Mouse (Mus musculus) liver, embryonic 16.5 days (tissue): Measurements from ENCODE around the gene Dennd2a. TPM values are rescaled to one million over a fixed set of nuclear protein-coding genes. Genes with fewer than 3 reads are reported as not detected.

ENCODE experiments used
- ATAC-seq: fragments of 200-750 bp; cut with Nextera tagmentation; 2 replicates; pipeline ENCODE4 v1.8.0; 2017; ENCODE audit warnings: low read depth, mild to moderate bottlenecking, moderate number of reproducible peaks, moderate library complexity
- H3K27ac ChIP-seq: fragments of 300-500 bp; sonication (generic); 2 replicates; pipeline ENCODE4 v1.5.1; 2014; ENCODE audit warnings: mild to moderate bottlenecking, low read length
- H3K27me3 ChIP-seq: fragments of 300-500 bp; sonication (generic); 2 replicates; pipeline ENCODE4 v1.6.1; 2014; ENCODE audit warnings: low read depth, low read length, mixed read lengths; ENCODE audit not compliant: control insufficient read depth, insufficient read depth
- H3K36me3 ChIP-seq: fragments of 300-500 bp; sonication (generic); 2 replicates; pipeline ENCODE4 v1.6.1; 2014; ENCODE audit warnings: mild to moderate bottlenecking; ENCODE audit not compliant: control insufficient read depth, insufficient read depth
- H3K4me1 ChIP-seq: fragments of 300-500 bp; sonication (generic); 2 replicates; pipeline ENCODE4 v1.6.1; 2014; ENCODE audit warnings: low read depth, low read length, mixed read lengths; ENCODE audit not compliant: control insufficient read depth
- H3K4me2 ChIP-seq: fragments of 300-500 bp; sonication (generic); 2 replicates; pipeline ENCODE4 v1.6.1; 2014; ENCODE audit warnings: low read depth, low read length, mixed read lengths
- H3K4me3 ChIP-seq: fragments of 300-500 bp; sonication (generic); 2 replicates; pipeline ENCODE4 v1.5.1; 2014; ENCODE audit warnings: low read depth, mild to moderate bottlenecking, low read length
- H3K9ac ChIP-seq: fragments of 300-500 bp; sonication (generic); 2 replicates; pipeline ENCODE4 v1.6.1; 2014; ENCODE audit warnings: low read depth, low read length
- H3K9me3 ChIP-seq: fragments of 300-500 bp; sonication (generic); replicated peaks from 2 replicates; pipeline ENCODE4 v1.6.1; 2016; ENCODE audit warnings: low read length; ENCODE audit not compliant: control insufficient read depth
- WGBS: fragments of 180-500 bp; shearing (Covaris S2); extraction: QIAGEN DNeasy Blood & Tissue Kit; methylation state at CpG from one replicate; pipeline ENCODE4 v1.1.7; 2014; ENCODE audit not compliant: insufficient replicate concordance; 5-methylcytosine and 5-hydroxymethylcytosine counted together
- polyA plus RNA-seq: library from polyadenylated mRNA; unstranded; fragments of >200 nt; fragmentation: Nextera tagmentation; extraction: Ambion mirVana; gene quantifications from 2 replicates; pipeline ENCODE4 v1.2.1, GENCODE M21; 2015

Gene Dennd2a
- polyA plus RNA-seq, 1 experiment from 2014 or later: 1.1 TPM

DNA sequence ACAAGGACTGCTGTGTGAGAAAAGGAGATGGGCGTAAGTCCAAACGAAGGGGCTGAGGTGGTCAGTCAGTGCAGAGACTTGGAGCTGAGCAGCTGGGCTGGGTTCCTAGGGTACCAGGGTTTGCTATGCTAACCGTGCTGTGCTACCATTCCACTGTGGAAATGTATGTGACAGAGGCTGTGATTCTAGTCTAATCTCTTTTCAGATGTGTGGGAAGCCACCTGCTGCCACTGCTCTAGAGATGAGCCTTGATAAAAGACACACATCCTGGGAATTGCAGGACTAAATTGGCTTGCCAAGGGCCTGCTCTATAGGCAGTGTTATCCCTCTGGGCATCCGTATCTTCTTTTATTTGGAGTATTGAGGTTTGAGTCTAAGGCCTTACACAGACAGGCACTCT lies 60.5 kb downstream of the Dennd2a start:
- 79% methylated on average over 4 of the region's 4 CpGs for WGBS
- ATAC-seq: no peak

GRCm38 (mm10) chr6:39493129-39493714 lies 64.4 kb downstream of the Dennd2a start:
- Histone ChIP-seq H3K9me3 (no peaks in the 10 kb centered on the region), H3K9ac (no peak overlapping the region), H3K27me3 (no peaks in the 10 kb centered on the region), H3K36me3 (no peaks in the 10 kb centered on the region), H3K4me3 (no peak overlapping the region), H3K4me2 (no peak overlapping the region), H3K27ac (no peak overlapping the region), H3K4me1 (no peaks in the 10 kb centered on the region; the same call in 1 of the 2 replicates)
- 66% methylated on average over 12 of the region's 12 CpGs for WGBS
- ATAC-seq: no peak

More for the DNA sequence above, 60.5 kb downstream of the Dennd2a start:
- H3K27ac ChIP-seq: no peak overlapping the region
- no peaks in the 10 kb centered on the region; the same call in 1 of the 2 replicates for H3K4me1 ChIP-seq
- H3K36me3 ChIP-seq: no peaks in the 10 kb centered on the region
- H3K4me3 ChIP-seq: no peak overlapping the region
- H3K27me3 ChIP-seq: no peaks in the 10 kb centered on the region
- no peak overlapping the region for H3K9ac ChIP-seq
- H3K9me3 ChIP-seq: no peaks in the 10 kb centered on the region
- H3K4me2 ChIP-seq: no peak overlapping the region

DNA sequence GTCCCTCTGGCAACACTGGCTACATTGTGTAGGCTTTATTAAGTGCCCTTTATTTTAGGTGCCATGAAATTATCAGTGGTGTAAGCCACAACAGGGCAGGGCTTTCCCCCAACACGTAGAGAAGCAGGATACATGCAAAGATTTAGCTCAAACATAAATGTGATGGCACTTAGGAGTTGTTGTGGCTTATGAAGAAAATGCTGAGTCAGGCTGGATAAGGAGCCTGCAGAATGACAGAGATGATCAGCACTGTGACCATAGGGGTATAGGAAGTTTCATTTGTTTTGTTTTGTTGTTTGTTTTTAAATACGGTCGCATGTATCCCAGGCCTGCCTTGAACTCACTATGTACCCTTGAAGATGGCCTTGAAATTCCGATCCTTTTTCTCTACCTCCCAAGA lies 65.5 kb downstream of the Dennd2a start:
- no peaks in the 10 kb centered on the region for H3K36me3 ChIP-seq
- H3K27me3 ChIP-seq: no peaks in the 10 kb centered on the region
- H3K4me3 ChIP-seq: no peak overlapping the region
- H3K9me3 ChIP-seq: no peaks in the 10 kb centered on the region
- no peak overlapping the region for H3K9ac ChIP-seq
- 65% methylated on average over 4 of the region's 4 CpGs for WGBS
- H3K27ac ChIP-seq: no peak overlapping the region
- no peaks in the 10 kb centered on the region; the same call in 1 of the 2 replicates for H3K4me1 ChIP-seq
- no peak overlapping the region for H3K4me2 ChIP-seq
- ATAC-seq: no peak

DNA sequence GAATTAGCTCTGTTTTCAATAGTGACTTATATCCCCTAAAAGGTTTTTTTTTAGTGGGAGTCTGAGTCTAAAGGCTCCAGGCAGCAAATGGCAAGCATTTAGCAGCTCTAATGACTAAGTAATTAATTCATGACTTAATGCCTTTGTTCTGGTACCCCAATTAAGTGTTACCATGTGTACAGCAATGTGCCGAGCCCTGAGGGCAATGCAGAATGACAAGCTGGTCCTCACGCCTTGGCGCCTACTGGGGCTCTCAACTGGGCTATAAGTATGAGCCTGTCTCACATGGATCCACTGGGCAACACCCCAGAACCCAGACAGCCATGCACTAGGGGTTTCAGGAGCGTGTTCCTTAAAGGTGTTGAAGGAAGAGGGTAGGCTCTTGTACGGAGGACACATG lies 66.5 kb downstream of the Dennd2a start:
- ATAC-seq: no peak
- Histone ChIP-seq H3K9ac (no peak overlapping the region), H3K27ac (no peak overlapping the region), H3K4me3 (no peak overlapping the region), H3K4me1 (no peaks in the 10 kb centered on the region; the same call in 1 of the 2 replicates), H3K36me3 (no peaks in the 10 kb centered on the region), H3K9me3 (no peaks in the 10 kb centered on the region), H3K27me3 (no peaks in the 10 kb centered on the region), H3K4me2 (no peak overlapping the region)
- 71% methylated on average over 5 of the region's 5 CpGs for WGBS

GRCm38 (mm10) chr6:39488292-39488691 lies 69.4 kb downstream of the Dennd2a start:
- no peak overlapping the region for H3K27ac ChIP-seq
- H3K27me3 ChIP-seq: no peaks in the 10 kb centered on the region
- no peak overlapping the region for H3K4me2 ChIP-seq
- WGBS: 68% methylated on average over 8 of the region's 8 CpGs
- H3K36me3 ChIP-seq: no peaks in the 10 kb centered on the region
- H3K9me3 ChIP-seq: peaks cover 2% of the 10 kb centered on the region
- no peak overlapping the region for H3K9ac ChIP-seq
- no peaks in the 10 kb centered on the region; the same call in 1 of the 2 replicates for H3K4me1 ChIP-seq
- no peak for ATAC-seq
- H3K4me3 ChIP-seq: no peak overlapping the region

DNA sequence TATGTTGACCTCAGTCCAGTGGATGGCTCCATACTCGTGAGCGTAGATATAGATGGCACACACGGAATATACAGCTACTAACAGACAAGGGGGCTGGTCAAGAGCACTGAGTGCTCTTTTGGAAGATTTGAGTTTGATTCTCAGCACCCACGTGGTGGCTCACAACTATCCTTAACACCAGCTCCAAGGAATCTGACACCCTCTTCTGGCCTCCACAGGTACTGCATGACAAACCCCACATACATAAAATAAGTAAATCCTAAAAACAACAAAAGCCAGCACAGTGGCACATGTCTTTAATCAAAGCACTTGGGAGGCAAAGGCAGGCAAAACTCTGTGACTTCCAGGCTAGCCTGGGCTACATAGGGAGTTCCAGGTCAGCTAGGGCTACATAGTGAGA lies 74.0 kb downstream of the Dennd2a start:
- ATAC-seq: no peak
- Histone ChIP-seq H3K4me2 (no peak overlapping the region), H3K27me3 (no peaks in the 10 kb centered on the region), H3K4me3 (no peak overlapping the region), H3K27ac (no peak overlapping the region), H3K9ac (no peak overlapping the region), H3K4me1 (no peaks in the 10 kb centered on the region), H3K36me3 (no peaks in the 10 kb centered on the region), H3K9me3 (peaks cover 2% of the 10 kb centered on the region)
- WGBS: 75% methylated on average over 4 of the region's 4 CpGs

DNA sequence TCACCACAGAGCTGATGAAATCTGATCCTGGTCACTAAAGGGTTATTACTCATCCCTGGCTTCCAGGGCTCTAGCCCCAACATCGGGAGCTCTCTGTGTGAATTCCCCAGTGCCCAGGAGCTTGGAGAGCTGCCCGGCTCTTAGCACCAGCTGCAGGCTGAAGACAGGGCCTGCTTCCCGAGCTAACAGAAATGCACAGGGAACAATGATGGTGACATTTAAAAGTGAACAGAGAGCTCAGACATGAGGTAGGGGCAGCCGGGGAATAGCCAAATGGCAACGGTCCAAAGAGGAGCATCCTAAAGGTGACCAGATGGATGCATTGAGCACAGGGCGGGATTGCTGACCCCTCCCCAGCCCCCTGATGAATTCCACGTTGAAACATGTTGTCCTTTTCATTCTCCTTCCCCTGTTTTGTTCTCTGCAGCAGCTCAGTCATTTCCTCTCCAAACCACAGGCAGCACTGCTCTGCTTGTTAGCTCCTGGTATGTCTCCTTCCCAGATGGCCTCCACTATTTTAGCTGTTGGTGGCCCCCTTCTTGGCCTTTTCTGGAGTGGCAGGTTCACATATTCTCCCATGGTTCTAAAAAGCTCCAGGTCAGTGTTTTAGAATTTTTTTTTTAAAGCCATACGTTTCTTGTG lies 79.0 kb downstream of the Dennd2a start:
- no peak for ATAC-seq
- no peak overlapping the region for H3K4me2 ChIP-seq
- no peaks in the 10 kb centered on the region for H3K36me3 ChIP-seq
- no peak overlapping the region for H3K4me3 ChIP-seq
- 40% methylated on average over 8 of the region's 8 CpGs for WGBS
- no peak overlapping the region for H3K9ac ChIP-seq
- no peaks in the 10 kb centered on the region for H3K4me1 ChIP-seq
- H3K9me3 ChIP-seq: peaks cover 2% of the 10 kb centered on the region
- no peak overlapping the region for H3K27ac ChIP-seq
- no peaks in the 10 kb centered on the region for H3K27me3 ChIP-seq

GRCm38 (mm10) chr6:39476617-39477016 lies 81.0 kb downstream of the Dennd2a start:
- H3K4me2 ChIP-seq: no peak overlapping the region
- no peak for ATAC-seq
- no peaks in the 10 kb centered on the region for H3K36me3 ChIP-seq
- H3K9me3 ChIP-seq: no peaks in the 10 kb centered on the region
- no peak overlapping the region for H3K27ac ChIP-seq
- H3K27me3 ChIP-seq: no peaks in the 10 kb centered on the region
- H3K9ac ChIP-seq: no peak overlapping the region
- H3K4me1 ChIP-seq: no peaks in the 10 kb centered on the region
- no peak overlapping the region for H3K4me3 ChIP-seq
- WGBS: 35% methylated on average over 1 of the region's 1 CpGs

- WGBS: 59% methylated on average over 6 of the region's 6 CpGs
- Histone ChIP-seq H3K27ac (no peak overlapping the region), H3K4me3 (no peak overlapping the region), H3K9ac (no peak overlapping the region), H3K4me1 (no peaks in the 10 kb centered on the region), H3K36me3 (no peaks in the 10 kb centered on the region), H3K4me2 (no peak overlapping the region), H3K27me3 (no peaks in the 10 kb centered on the region), H3K9me3 (no peaks in the 10 kb centered on the region)
- ATAC-seq: no peak
These were observed 83.2 kb downstream of the Dennd2a start for GRCm38 (mm10) chr6:39474424-39474823.
